Mouse (Mus musculus) erythroblast, embryonic 14.5 days (primary cell): Measurements from ENCODE around the gene Rpp40. TPM values are rescaled to one million over a fixed set of nuclear protein-coding genes. Genes with fewer than 3 reads are reported as not detected.

Experiments
- H3K27me3 ChIP-seq: 2 replicates; pipeline ENCODE4 v1.6.1; 2012; ENCODE audit warnings: inconsistent platforms; ENCODE audit not compliant: control insufficient read depth
- H3K36me3 ChIP-seq: 2 replicates; pipeline ENCODE4 v1.6.1; 2012; ENCODE audit warnings: mild to moderate bottlenecking, inconsistent platforms; ENCODE audit not compliant: control insufficient read depth
- H3K4me1 ChIP-seq: 2 replicates; pipeline ENCODE4 v1.6.1; 2012; ENCODE audit warnings: inconsistent platforms; ENCODE audit not compliant: control insufficient read depth
- H3K4me3 ChIP-seq: replicated peaks from 2 replicates; pipeline ENCODE3; 2012; ENCODE audit warnings: moderate library complexity, mild to moderate bottlenecking, inconsistent platforms
- H3K9me3 ChIP-seq: 2 replicates; pipeline ENCODE4 v1.6.1; 2012; ENCODE audit warnings: low read length, inconsistent platforms, mixed read lengths; ENCODE audit not compliant: control insufficient read depth
- GATA1 ChIP-seq: IDR thresholded peaks from 2 replicates; pipeline ENCODE4 v1.6.1; 2012; ENCODE audit warnings: low read length, inconsistent platforms, mixed read lengths
- TAL1 ChIP-seq: IDR thresholded peaks from 3 replicates; pipeline ENCODE4 v1.6.1; 2012; ENCODE audit warnings: low read length, inconsistent platforms, mixed read lengths
- polyA plus RNA-seq: library from polyadenylated mRNA; stranded (reverse); fragments of >175 nt; gene quantifications from 2 replicates; pipeline ENCODE4 v1.2.3, GENCODE M21; 2012

Rpp40 gene
- polyA plus RNA-seq, 1 experiment, result 0.42 TPM

GRCm38 (mm10) chr13:35860916-35861315, 45.2 kb downstream of the Rpp40 start:
- no peak for TF ChIP-seq GATA1
- no peak for TF ChIP-seq TAL1
- Histone ChIP-seq H3K4me1 (no peaks in the 10 kb centered on the region), H3K27me3 (no peaks in the 10 kb centered on the region), H3K36me3 (peaks cover 98% of the 10 kb centered on the region), H3K4me3 (no peak overlapping the region), H3K9me3 (no peaks in the 10 kb centered on the region)

DNA sequence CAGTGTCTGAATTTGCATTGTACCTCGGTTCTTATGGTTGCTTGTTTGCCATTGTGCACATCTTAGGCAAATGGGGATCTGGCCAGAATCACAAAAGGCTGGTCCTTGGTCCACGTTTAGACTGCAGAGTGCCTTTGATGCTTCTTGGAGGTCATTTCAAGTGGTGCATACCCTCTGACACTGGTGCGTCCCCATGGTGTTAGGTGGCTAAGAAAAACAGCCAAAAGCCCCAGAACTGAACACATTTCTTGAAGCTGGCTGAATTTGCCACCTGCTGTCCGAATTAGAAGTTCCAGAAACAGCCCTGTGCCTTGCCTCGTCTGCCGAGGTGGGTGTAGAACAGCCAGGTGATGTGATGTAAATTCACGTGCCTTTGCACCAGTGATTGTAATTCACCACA, 48.7 kb downstream of the Rpp40 start:
- no peaks in the 10 kb centered on the region for H3K27me3 ChIP-seq
- H3K36me3 ChIP-seq, result peaks cover 84% of the 10 kb centered on the region
- no peaks in the 10 kb centered on the region; the same call in 1 of the 2 replicates for H3K4me1 ChIP-seq
- no peak overlapping the region for H3K4me3 ChIP-seq
- TF ChIP-seq TAL1 (no peak), GATA1 (no peak)
- H3K9me3 ChIP-seq, result no peaks in the 10 kb centered on the region

- TF ChIP-seq TAL1, result no peak
- TF ChIP-seq GATA1, result no peak
- H3K27me3 ChIP-seq, result no peaks in the 10 kb centered on the region
- H3K36me3 ChIP-seq, result peaks cover 64% of the 10 kb centered on the region
- no peak overlapping the region for H3K4me3 ChIP-seq
- no peaks in the 10 kb centered on the region for H3K9me3 ChIP-seq
- H3K4me1 ChIP-seq, result peaks cover 6% of the 10 kb centered on the region
These were observed 53.1 kb downstream of the Rpp40 start for GRCm38 (mm10) chr13:35852851-35853575.

- Histone ChIP-seq H3K9me3 (no peaks in the 10 kb centered on the region), H3K27me3 (no peaks in the 10 kb centered on the region), H3K4me3 (no peak overlapping the region), H3K36me3 (peaks cover 60% of the 10 kb centered on the region), H3K4me1 (peaks cover 9% of the 10 kb centered on the region)
- TF ChIP-seq TAL1 (no peak), GATA1 (no peak)
These were observed 54.6 kb downstream of the Rpp40 start for GRCm38 (mm10) chr13:35851581-35851980.

- Histone ChIP-seq H3K4me1 (peaks cover 9% of the 10 kb centered on the region), H3K27me3 (no peaks in the 10 kb centered on the region), H3K4me3 (no peak overlapping the region), H3K36me3 (peaks cover 64% of the 10 kb centered on the region), H3K9me3 (no peaks in the 10 kb centered on the region)
- TF ChIP-seq GATA1 (no peak), TAL1 (no peak)
These were observed 57.5 kb downstream of the Rpp40 start for GRCm38 (mm10) chr13:35848694-35849093.

DNA sequence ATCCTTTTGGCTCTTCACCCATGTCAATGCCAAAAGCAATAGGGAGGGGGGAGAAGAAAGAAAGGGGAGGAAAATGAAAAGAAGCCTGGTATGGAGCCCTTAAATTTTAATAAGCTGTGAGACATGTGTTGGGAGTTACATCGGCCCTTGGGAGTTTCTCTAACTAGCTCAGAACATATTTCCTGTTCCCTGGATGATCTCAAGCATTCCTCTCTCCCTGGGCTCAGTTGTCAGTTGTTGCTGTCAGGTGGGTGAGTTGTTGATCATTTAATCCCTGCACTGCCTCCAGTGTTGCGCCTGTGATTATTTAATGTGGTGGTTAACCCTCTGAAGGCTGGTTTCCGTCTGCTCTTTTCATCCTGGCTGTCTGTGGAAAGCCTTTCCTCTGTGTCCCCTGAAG, 60.9 kb downstream of the Rpp40 start:
- Histone ChIP-seq H3K4me3 (no peak overlapping the region), H3K36me3 (peaks cover 83% of the 10 kb centered on the region), H3K9me3 (no peaks in the 10 kb centered on the region), H3K27me3 (no peaks in the 10 kb centered on the region), H3K4me1 (peaks cover 9% of the 10 kb centered on the region)
- TF ChIP-seq GATA1 (no peak), TAL1 (no peak)

Other genes starting within 250 kb of the Rpp40 start
- gene Cdyl, start 246.5 kb downstream of the Rpp40 start, polyA plus RNA-seq, result 1.7 and 2.3 TPM in 2 replicates
- not detected in 2 replicates for gene Ppp1r3g, start 52.5 kb upstream of the Rpp40 start, polyA plus RNA-seq
- gene Fars2, start 211.1 kb upstream of the Rpp40 start, polyA plus RNA-seq, result 7.4 and 7.5 TPM in 2 replicates
- gene Lyrm4, start 211.2 kb upstream of the Rpp40 start, polyA plus RNA-seq, result 0.71 and 1.1 TPM in 2 replicates